Mouse (Mus musculus) heart, postnatal 0 days (tissue): ENCODE results near the gene Pip5k1b.

ENCODE experiments used
- CTCF ChIP-seq: IDR thresholded peaks from 2 replicates; pipeline ENCODE4 v1.5.1; 2016; ENCODE audit warnings: antibody characterized with exemption, control low read depth, low read depth
- EP300 ChIP-seq: IDR thresholded peaks from 2 replicates; pipeline ENCODE4 v1.6.1; 2016; ENCODE audit warnings: antibody characterized with exemption, low read depth

DNA sequence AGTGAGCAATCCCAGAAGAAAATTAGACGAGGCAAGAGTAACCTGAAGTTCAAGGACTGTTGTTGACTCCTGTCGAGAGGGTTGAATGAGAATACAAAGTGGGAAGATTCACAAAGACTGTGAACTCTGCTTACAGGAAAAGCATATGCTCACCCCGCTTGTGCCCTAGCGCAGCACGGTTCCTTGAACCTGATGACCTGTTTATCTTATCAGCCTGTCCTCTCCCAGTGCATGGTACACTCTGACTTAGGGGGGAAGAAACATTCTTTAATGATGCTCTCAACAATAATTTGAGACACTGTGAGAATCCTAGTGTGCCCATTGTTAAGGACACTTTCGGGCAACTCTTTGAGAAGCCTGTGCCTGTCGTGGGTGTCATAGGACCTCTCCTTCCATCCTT is 38.6 kb downstream of the Pip5k1b start:
- TF ChIP-seq CTCF: no peak
- no peak for TF ChIP-seq EP300
